Mouse (Mus musculus): Measurements from ENCODE around the gene Fgf3.

DNA sequence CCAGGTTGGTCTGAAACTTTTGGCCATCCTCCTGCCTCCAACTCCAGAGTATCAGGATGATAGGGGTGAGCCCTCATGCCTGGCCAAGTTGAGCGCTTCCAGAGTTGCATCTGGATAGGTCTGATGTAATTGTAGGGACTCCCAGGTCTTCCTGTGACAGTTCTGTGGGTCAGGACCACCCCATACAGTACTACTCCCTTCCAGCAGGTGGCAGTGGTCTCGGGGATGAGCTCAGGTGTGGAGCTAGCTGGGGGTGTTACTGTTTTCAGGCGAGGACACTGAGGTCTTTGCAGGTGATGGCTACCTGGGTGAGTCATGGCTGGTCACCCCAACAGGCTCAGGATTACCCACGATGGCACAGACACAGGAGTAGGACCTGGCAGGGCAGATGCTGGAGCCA lies 8.3 kb downstream of the Fgf3 start:
- TF ChIP-seq POLR2A (IDR thresholded peaks at IDR 0.05; ENCODE audit: borderline replicate concordance, extremely low read depth, insufficient read depth, insufficient read length, poor library complexity, severe bottlenecking) = no peak
- TF ChIP-seq CTCF (IDR thresholded peaks at IDR 0.05; ENCODE audit: borderline replicate concordance, extremely low read depth, insufficient read depth, insufficient read length) = peak; percentile 84
